Mouse (Mus musculus): Measurements from ENCODE around the gene Olfr733. TPM values are rescaled to one million over a fixed set of nuclear protein-coding genes. Genes with fewer than 3 reads are reported as not detected.

Gene Olfr733
- polyA plus RNA-seq (2014; fragmentation: Nextera tagmentation; extraction: Ambion mirVana): not detected in 2 replicates

DNA sequence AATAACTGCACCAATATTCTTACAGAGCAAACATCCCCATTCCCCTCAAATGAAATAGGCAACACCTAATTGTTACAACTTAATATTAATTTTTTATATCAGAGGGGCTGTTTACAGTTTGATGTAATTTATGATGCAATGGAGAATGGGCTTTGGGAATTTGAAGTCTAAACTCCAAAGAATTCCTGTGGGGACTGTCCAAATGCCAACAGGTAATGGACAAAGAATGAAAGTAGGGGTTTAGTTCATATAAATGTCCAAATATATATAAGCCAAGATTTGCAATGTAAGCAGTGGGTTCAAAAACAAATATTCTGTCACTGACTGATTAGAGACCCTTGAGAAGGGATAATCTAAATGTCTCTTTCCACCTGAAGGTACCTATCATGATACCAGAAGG is at the start of gene Olfr733:
Olfr733 (minus strand) TSS at position 101 of the 400 bp plus-strand sequence.
- no peak within 1 kb of the TSS for H3K9ac ChIP-seq (ENCODE audit: low read depth, low read length)
- DNase-seq (ENCODE audit: low spot score): no peak
- no peak for ATAC-seq (ENCODE audit: low read depth)
- no peak within 1 kb of the TSS for H3K27ac ChIP-seq (replicated peaks; ENCODE audit: low read depth, low read length)
- H3K27me3 ChIP-seq (replicated peaks; ENCODE audit: control insufficient read depth, insufficient read depth, low read length): no peaks in the 10 kb centered on the region
- no peaks in the 10 kb centered on the region for H3K9me3 ChIP-seq (ENCODE audit: control insufficient read depth, low read length)
- no peak within 1 kb of the TSS for H3K4me2 ChIP-seq (ENCODE audit: low read depth, low read length)
- no peaks in the 10 kb centered on the region for H3K4me1 ChIP-seq (ENCODE audit: control insufficient read depth, insufficient read depth, low read length)
- H3K4me3 ChIP-seq (ENCODE audit: low read depth, low read length): no peak within 1 kb of the TSS
- no peaks in the 10 kb centered on the region for H3K36me3 ChIP-seq (ENCODE audit: control insufficient read depth, insufficient read depth, low read length)

DNA sequence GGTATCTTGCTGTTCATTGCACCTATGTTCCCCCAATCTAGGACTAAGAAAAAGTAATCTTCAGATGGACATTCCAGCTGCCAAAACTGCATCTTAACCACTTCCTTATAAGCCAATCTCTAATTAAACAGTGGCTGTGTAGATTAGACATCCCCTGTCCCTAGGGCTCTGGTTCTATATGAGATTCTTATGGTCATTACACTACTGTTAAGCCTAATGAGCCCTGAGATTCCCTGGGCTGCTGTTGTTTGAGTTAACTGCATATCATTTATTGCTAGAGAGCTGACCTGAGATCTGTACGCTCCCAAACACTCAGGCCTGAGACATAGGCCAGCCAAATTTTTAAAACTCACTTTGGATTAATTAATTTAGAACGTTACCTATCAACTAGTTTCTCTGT is 47.5 kb upstream of the Olfr733 start, which contains the start of gene Olfr735:
Olfr735 (minus strand) TSS at position 77 of the 400 bp plus-strand sequence.
- H3K4me2 ChIP-seq (ENCODE audit: low read depth, low read length): no peak within 1 kb of the TSS
- H3K27me3 ChIP-seq (replicated peaks; ENCODE audit: control insufficient read depth, insufficient read depth, low read length): no peaks in the 10 kb centered on the region
- DNase-seq (ENCODE audit: low spot score): no peak
- no peak within 1 kb of the TSS for H3K9ac ChIP-seq (ENCODE audit: low read depth, low read length)
- ATAC-seq (ENCODE audit: low read depth): no peak
- no peaks in the 10 kb centered on the region for H3K36me3 ChIP-seq (ENCODE audit: control insufficient read depth, insufficient read depth, low read length)
- 88% methylated on average over 2 of the region's 2 CpGs for WGBS
- no peak within 1 kb of the TSS for H3K27ac ChIP-seq (replicated peaks; ENCODE audit: low read depth, low read length)
- H3K9me3 ChIP-seq (ENCODE audit: control insufficient read depth, low read length): no peaks in the 10 kb centered on the region
- no peak within 1 kb of the TSS for H3K4me3 ChIP-seq (ENCODE audit: low read depth, low read length)
- H3K4me1 ChIP-seq (ENCODE audit: control insufficient read depth, insufficient read depth, low read length): no peaks in the 10 kb centered on the region

DNA sequence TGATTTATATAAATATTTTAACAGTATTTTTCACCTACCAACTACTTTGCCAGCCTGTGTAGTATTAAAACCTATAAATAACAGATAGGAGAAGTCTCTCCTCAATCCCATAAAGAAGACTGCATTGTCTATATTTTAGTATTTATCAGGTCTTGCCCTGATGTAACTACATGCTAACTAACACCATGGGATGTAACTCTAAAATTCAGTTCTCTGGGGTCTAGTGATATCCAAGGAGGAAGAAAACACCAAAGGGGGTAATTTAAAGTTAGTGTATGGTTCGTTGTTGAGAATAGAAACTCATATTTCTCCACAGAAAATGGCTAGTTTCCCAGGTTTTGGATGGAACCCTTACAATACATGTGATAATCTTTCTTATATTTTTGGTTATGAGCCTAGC is 25.3 kb upstream of the Olfr733 start, which contains the start of gene Olfr734:
Olfr734 (minus strand) TSS at position 101 of the 400 bp plus-strand sequence.
- no peak within 1 kb of the TSS for H3K4me2 ChIP-seq (ENCODE audit: low read depth, low read length)
- H3K36me3 ChIP-seq (ENCODE audit: control insufficient read depth, insufficient read depth, low read length): no peaks in the 10 kb centered on the region
- DNase-seq (ENCODE audit: low spot score) (no peak), ATAC-seq (ENCODE audit: low read depth) (no peak)
- H3K4me3 ChIP-seq (ENCODE audit: low read depth, low read length): no peak within 1 kb of the TSS
- no peaks in the 10 kb centered on the region for H3K9me3 ChIP-seq (ENCODE audit: control insufficient read depth, low read length)
- no peaks in the 10 kb centered on the region for H3K27me3 ChIP-seq (replicated peaks; ENCODE audit: control insufficient read depth, insufficient read depth, low read length)
- H3K4me1 ChIP-seq (ENCODE audit: control insufficient read depth, insufficient read depth, low read length): no peaks in the 10 kb centered on the region
- no peak within 1 kb of the TSS for H3K9ac ChIP-seq (ENCODE audit: low read depth, low read length)
- no peak within 1 kb of the TSS for H3K27ac ChIP-seq (replicated peaks; ENCODE audit: low read depth, low read length)
- WGBS: 68% methylated on average over 1 of the region's 1 CpGs

DNA sequence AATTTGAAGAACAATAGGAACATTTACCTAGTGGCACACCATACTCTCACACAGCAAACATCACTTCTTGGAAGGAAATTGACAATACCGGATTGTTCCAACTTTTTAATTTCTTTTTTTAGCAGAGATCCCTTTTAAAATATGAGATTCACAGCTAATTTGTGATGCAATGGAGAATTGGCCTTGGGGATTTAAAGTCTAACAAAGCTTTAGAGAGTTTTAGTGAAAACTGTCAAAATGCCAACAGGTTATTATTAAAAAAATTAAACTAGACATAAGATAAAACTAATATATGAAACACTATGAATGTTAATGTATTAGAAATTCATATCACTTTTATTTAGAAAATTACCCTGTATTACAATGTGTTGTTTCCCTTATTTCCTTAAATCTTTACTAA is 17.2 kb downstream of the Olfr733 start, which contains the start of gene Olfr732:
Olfr732 (minus strand) TSS at position 101 of the 400 bp plus-strand sequence.
- Histone ChIP-seq H3K4me3 (ENCODE audit: low read depth, low read length) (no peak within 1 kb of the TSS), H3K9ac (ENCODE audit: low read depth, low read length) (no peak within 1 kb of the TSS), H3K27ac (replicated peaks; ENCODE audit: low read depth, low read length) (no peak within 1 kb of the TSS), H3K27me3 (replicated peaks; ENCODE audit: control insufficient read depth, insufficient read depth, low read length) (no peaks in the 10 kb centered on the region), H3K4me1 (ENCODE audit: control insufficient read depth, insufficient read depth, low read length) (no peaks in the 10 kb centered on the region), H3K4me2 (ENCODE audit: low read depth, low read length) (no peak within 1 kb of the TSS), H3K9me3 (ENCODE audit: control insufficient read depth, low read length) (no peaks in the 10 kb centered on the region), H3K36me3 (ENCODE audit: control insufficient read depth, insufficient read depth, low read length) (no peaks in the 10 kb centered on the region)
- DNase-seq (ENCODE audit: low spot score) (no peak), ATAC-seq (ENCODE audit: low read depth) (no peak)
- 93% methylated on average over 1 of the region's 1 CpGs for WGBS

Other genes with a start within 250 kb of the Olfr733 start
- not detected in 2 replicates for gene Olfr726, start 210.6 kb downstream of the Olfr733 start, polyA plus RNA-seq (2014; fragmentation: Nextera tagmentation; extraction: Ambion mirVana)
- gene Olfr727, start 178.3 kb downstream of the Olfr733 start, polyA plus RNA-seq (2014; fragmentation: Nextera tagmentation; extraction: Ambion mirVana): 0.10 TPM in 1 of 2 replicates, not detected in the other
- gene Olfr728, start 158.8 kb downstream of the Olfr733 start, polyA plus RNA-seq (2014; fragmentation: Nextera tagmentation; extraction: Ambion mirVana): not detected in 2 replicates
- not detected in 2 replicates for gene Olfr729, start 148.6 kb downstream of the Olfr733 start, polyA plus RNA-seq (2014; fragmentation: Nextera tagmentation; extraction: Ambion mirVana)
- gene Olfr730, start 113.3 kb downstream of the Olfr733 start, polyA plus RNA-seq (2014; fragmentation: Nextera tagmentation; extraction: Ambion mirVana): not detected in 2 replicates
- not detected in 2 replicates for gene Olfr731, start 59.7 kb downstream of the Olfr733 start, polyA plus RNA-seq (2014; fragmentation: Nextera tagmentation; extraction: Ambion mirVana)
- not detected in 2 replicates for gene Olfr732, start 17.3 kb downstream of the Olfr733 start, polyA plus RNA-seq (2014; fragmentation: Nextera tagmentation; extraction: Ambion mirVana)
- not detected in 2 replicates for gene Olfr734, start 25.2 kb upstream of the Olfr733 start, polyA plus RNA-seq (2014; fragmentation: Nextera tagmentation; extraction: Ambion mirVana)
- not detected in 2 replicates for gene Olfr735, start 47.4 kb upstream of the Olfr733 start, polyA plus RNA-seq (2014; fragmentation: Nextera tagmentation; extraction: Ambion mirVana)
- not detected in 2 replicates for gene Tlr11, start 56.4 kb upstream of the Olfr733 start, polyA plus RNA-seq (2014; fragmentation: Nextera tagmentation; extraction: Ambion mirVana)
- 0.20 TPM in 1 of 2 replicates, not detected in the other for gene Olfr736, start 79.6 kb upstream of the Olfr733 start, polyA plus RNA-seq (2014; fragmentation: Nextera tagmentation; extraction: Ambion mirVana)
- not detected in 2 replicates for gene Olfr738, start 106.0 kb upstream of the Olfr733 start, polyA plus RNA-seq (2014; fragmentation: Nextera tagmentation; extraction: Ambion mirVana)
- not detected in 2 replicates for gene Olfr739, start 117.1 kb upstream of the Olfr733 start, polyA plus RNA-seq (2014; fragmentation: Nextera tagmentation; extraction: Ambion mirVana)
- not detected in 2 replicates for gene Olfr740, start 144.0 kb upstream of the Olfr733 start, polyA plus RNA-seq (2014; fragmentation: Nextera tagmentation; extraction: Ambion mirVana)
- not detected in 2 replicates for gene Olfr741, start 171.2 kb upstream of the Olfr733 start, polyA plus RNA-seq (2014; fragmentation: Nextera tagmentation; extraction: Ambion mirVana)
- gene Olfr742, start 202.1 kb upstream of the Olfr733 start, polyA plus RNA-seq (2014; fragmentation: Nextera tagmentation; extraction: Ambion mirVana): not detected in 2 replicates
- gene Olfr743, start 220.3 kb upstream of the Olfr733 start, polyA plus RNA-seq (2014; fragmentation: Nextera tagmentation; extraction: Ambion mirVana): not detected in 2 replicates

Measured in embryonic facial prominence, embryonic 14.5 days (tissue).